Mouse (Mus musculus): Measurements from ENCODE around the gene Dus2. TPM values are rescaled to one million over a fixed set of nuclear protein-coding genes. Genes with fewer than 3 reads are reported as not detected.

Gene Dus2
- total RNA-seq, 2 experiments from 2014 or later: 18.9 to 19.2 TPM

- no peak for DNase-seq (ENCODE audit: low spot score in 2 of 2)
Measured at GRCm38 (mm10) chr8:106040218-106040617, 49.1 kb downstream of the Dus2 start.

DNA sequence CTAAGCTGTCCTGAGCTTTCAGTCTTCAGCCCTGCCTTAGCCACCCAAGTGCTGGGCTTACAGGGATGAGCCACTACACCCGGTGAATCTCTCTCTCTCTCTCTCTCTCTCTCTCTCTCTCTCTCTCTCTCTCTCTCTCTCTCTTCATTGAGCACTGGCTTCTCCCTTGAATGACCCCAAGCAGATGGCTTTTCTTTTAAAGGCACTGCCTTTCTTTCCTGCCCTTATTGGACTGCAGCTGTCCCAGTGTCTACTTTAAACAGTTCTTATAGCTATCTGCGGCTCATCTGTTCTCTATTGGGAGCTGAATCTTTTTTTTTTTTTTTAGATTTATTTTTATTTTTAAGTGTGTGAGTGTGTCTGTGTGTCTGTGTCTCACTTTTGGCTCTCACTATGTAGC, 51.9 kb downstream of the Dus2 start:
- DNase-seq (ENCODE audit: low spot score in 2 of 2): no peak

DNA sequence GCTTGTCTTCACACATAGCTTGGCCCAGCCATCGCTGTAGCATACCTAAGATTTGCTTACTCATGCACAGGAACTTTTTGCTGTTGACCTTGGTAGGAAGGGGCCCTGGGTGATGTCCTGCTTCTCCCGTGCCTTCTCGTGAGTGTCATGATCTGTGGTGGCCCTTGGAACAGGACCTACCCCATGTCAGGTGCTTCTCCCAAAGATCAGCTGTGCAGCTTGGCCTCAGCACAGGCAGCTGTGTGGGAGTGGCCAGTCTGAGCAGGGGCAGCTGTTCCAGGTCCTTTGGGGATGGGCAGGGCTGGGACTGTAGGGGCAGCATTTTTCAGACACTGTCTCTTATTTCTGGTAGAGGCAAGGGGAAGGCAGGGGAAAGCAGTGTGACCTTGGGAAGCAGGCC, 53.0 kb downstream of the Dus2 start:
- DNase-seq (ENCODE audit: low spot score in 2 of 2): no peak

GRCm38 (mm10) chr8:106046872-106047559, 55.9 kb downstream of the Dus2 start:
- no peak for DNase-seq (ENCODE audit: low spot score in 2 of 2)

DNA sequence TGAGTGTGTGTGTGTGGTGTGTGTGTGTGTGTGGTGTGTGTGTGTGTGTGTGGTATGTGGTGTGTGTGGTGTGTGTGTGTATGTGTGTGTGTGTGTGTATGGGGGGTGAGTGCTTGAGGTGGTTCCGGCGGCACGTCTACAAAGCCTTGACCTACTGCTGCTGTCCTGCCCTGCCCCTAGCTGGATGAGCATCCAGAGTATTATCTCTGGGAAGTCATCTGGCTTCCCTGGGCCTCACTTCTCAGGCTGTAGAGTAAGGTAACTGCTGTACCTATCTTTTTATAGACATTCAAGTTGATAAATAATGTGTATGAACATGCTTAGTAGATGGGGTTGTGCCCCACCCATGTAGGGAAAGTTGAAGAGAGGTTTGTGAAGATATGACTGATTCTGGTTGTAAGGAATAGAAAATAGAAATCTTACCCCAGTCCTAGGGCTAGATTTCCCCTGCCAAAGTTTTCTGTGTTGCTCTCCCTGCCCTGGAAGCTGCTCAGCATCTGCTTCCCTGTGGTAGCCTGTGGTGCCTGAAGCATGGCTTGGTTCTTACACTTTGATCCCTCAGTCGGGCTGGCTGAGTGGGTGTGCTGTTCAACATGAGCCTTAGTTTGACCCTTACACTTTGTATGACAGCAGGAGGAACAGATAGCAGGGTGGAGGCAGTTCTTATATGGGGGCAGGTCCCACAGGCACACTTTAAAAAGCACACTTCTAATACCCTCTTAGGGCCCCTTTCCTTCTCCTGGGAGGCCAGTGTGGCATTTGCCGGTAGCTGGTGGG, 56.9 kb downstream of the Dus2 start:
- no peak for DNase-seq (ENCODE audit: low spot score in 2 of 2)

DNA sequence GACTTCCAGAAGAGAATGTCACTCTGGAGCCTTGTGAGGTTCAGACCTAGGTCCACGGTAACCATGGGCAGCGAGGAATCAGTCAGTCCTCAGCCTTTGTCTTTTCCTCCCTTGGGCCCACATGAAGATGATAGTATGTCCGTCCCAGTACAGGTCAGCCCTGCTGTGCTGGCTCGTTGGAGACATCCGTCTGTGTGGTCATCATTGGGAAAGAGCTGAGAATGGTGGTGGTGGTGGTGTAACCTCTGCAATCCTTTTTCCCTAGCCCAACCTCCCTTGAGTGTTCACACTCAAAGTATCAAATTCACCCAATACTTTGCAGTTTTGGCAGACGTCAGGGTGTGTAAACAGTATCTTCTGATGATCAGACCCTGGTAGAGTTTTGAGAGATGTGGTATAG, 58.7 kb downstream of the Dus2 start:
- DNase-seq (ENCODE audit: low spot score in 2 of 2): no peak

DNA sequence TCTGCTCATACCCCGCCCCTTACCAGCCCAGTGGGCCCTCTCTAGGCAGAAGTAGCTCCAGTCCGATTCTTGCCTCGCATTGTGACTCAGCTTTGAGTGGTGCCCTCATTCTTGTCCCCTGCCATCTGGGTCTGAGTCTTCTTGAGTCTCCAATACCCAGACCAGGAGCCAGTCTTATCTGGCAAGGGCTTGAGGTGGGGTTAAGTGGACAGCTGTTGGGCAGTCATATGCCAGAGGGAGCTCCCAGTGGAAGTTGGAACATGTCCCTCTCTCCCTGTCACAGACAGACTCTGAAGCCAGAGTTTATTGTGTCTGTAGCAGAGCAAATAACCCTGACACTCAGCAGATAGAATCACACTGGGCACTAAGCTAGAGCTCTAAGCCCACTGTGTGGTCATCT, 59.9 kb downstream of the Dus2 start:
- DNase-seq (ENCODE audit: low spot score in 2 of 2): no peak

DNA sequence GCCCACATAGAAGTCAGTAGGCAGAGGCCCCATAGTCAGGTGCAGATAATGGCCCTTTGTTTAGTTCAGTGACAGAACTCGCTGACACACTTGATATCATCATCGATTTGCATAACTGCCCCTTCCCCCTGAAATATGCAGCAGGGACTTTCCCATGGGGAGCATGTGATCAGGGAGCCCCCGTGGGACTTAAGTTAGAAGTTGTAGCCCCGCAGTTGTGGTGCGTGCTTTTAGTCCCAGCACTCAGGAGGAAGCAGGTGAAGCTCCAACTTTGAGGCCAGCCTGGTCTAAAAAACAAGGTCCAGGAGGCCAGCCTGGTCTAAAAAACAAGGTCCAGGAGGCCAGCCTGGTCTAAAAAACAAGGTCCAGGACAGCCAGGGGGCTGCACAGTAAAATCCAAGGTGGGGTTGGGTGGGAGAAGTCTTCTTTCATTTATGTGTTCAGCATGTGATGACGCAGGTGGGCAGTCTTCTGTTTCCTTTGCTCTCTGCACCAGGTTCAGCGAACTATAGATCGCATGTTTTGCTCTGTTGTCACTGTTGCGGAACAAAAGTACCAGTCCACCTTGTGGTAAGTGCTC, 61.5 kb downstream of the Dus2 start:
- DNase-seq (ENCODE audit: low spot score in 2 of 2): no peak

- no peak for DNase-seq (ENCODE audit: low spot score in 2 of 2)
Measured at GRCm38 (mm10) chr8:106054190-106054811, 63.2 kb downstream of the Dus2 start.

GRCm38 (mm10) chr8:106055038-106055437, 63.9 kb downstream of the Dus2 start:
- DNase-seq (ENCODE audit: low spot score in 2 of 2): no peak

DNA sequence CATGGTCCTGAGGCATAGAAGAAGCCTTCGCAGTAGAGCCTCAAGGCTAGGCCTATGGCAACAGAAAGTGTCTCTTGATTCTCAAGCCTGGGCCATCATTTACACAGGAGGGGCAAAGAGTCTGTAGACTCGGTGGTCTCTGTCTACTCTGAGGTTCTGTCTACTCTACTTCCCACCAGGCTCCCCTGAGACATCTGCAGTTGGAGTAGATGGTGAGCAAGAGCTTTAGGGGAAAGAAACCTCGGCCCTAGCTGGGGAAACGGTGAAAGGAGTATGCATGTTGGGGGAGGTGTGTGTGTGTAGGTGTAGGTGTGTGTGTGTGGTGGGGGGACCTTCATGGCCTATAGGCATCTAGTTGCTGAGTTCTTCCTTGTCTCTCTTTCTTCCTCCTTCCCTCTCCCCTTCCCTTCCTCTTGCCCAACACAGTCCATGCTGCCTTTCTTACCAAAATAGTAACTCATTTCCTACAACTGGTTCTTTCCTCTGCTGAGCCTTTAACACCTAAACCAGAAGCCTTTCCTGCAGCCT, 65.4 kb downstream of the Dus2 start:
- no peak for DNase-seq (ENCODE audit: low spot score in 2 of 2)

GRCm38 (mm10) chr8:106058731-106059612, 67.8 kb downstream of the Dus2 start, which contains the start of gene Nfatc3:
Gene Nfatc3, plus strand, starts transcription at chr8:106058840.
- DNase-seq (ENCODE audit: low spot score in 2 of 2): peak; percentile 92 to 96

- DNase-seq (ENCODE audit: low spot score in 2 of 2): no peak
Measured at GRCm38 (mm10) chr8:106059613-106060371, 68.7 kb downstream of the Dus2 start.

DNA sequence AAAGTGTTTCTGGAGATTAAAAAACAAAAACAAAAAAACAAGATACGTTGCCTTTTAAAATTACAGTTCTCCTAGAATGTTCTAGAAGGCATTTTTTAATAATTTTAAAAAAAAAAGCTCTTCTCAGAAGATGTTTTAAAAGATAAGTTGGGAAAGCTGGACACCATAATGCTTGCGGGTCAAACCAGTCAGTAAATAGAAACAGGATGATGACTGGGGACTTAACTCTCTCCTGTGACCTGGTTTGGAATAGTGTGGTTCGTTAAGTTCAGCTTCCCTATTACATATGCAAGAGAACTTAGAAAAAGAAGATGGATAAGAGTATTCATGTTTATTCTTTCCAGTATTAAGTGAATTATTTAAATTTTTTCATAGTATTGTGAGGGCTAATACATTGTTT, 69.4 kb downstream of the Dus2 start:
- no peak for DNase-seq (ENCODE audit: low spot score in 2 of 2)

- no peak for DNase-seq (ENCODE audit: low spot score in 2 of 2)
Measured at GRCm38 (mm10) chr8:106061686-106062085, 70.5 kb downstream of the Dus2 start.

- no peak for DNase-seq (ENCODE audit: low spot score in 2 of 2)
Measured at GRCm38 (mm10) chr8:106063046-106063445, 71.9 kb downstream of the Dus2 start.

GRCm38 (mm10) chr8:106066721-106067120, 75.6 kb downstream of the Dus2 start:
- no peak for DNase-seq (ENCODE audit: low spot score in 2 of 2)

- no peak for DNase-seq (ENCODE audit: low spot score in 2 of 2)
Measured at GRCm38 (mm10) chr8:106069565-106069964, 78.4 kb downstream of the Dus2 start.

- DNase-seq (ENCODE audit: low spot score in 2 of 2): no peak
Measured at GRCm38 (mm10) chr8:106072113-106072512, 81.0 kb downstream of the Dus2 start.

DNA sequence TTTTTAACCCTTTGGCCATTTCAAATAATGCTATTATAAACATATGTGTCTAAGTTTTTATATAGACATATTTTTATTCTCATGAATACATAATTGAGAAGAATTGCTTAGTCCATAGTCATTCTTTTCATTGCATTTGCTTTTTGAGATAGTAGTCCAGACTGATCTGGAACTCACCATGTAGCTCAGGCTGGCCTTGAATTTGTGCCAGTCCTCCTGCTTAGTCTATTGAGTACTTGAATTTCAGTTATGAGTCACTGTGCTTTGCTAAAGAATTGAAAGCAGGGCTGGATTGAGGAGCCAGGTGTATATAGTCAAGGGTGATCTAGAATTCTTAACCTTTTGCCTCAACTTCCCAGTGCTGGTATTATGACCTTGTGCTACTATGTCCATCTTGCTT, 83.1 kb downstream of the Dus2 start:
- DNase-seq (ENCODE audit: low spot score in 2 of 2): no peak
